Mouse (Mus musculus): ENCODE measurements around the gene Alkbh2.

Gene Alkbh2

DNA sequence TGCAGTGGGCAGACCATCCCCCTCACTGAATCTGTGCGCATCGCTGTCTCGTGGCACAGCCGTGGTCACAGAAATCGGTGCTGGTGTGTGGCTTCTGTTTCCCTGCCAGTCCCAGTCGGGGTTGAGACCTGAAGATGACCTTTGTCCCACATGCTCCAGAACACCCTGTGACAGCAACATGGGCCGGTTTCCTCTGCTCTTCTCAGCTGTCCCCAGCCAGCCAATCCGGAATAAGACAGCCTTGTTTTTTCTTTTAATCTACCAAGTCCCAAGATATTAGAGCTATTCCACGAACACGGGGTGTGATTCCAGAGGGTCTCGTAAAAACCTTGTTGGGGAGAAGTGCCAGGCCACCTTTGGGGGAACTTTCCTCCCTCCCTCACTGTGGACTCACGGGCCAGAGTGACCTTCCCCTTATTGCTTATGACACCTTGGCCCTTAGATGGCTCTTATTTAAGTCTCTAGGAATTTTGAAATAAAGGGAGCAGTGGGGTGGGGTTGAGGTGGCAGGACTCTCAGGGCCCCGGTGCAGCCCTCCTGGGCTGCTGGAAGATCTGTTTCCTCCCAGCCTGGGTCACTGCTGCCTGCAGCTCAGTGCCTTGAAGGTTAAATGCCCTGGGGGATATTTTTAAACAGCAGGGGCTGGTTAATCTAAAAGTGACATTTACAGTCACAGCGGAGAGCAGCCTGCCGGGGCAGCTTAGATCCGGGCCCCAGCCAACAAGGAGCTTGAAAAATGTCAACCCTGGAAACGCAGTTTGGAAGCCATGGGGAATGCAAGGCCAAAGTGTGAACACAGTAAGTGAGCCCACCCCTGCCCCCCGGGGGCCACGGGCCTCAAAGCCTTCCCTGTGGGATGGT, 18.2 kb upstream of the Alkbh2 start, which contains the start of gene Acacb:
Gene Acacb, plus strand, starts transcription at position 508 of the 861 bp plus-strand sequence.
- DNase-seq (ENCODE audit: low read depth), result no peak

- no peak for DNase-seq (ENCODE audit: low read depth)
Observed at GRCm38 (mm10) chr5:114139175-114139574, 11.2 kb upstream of the Alkbh2 start.

DNA sequence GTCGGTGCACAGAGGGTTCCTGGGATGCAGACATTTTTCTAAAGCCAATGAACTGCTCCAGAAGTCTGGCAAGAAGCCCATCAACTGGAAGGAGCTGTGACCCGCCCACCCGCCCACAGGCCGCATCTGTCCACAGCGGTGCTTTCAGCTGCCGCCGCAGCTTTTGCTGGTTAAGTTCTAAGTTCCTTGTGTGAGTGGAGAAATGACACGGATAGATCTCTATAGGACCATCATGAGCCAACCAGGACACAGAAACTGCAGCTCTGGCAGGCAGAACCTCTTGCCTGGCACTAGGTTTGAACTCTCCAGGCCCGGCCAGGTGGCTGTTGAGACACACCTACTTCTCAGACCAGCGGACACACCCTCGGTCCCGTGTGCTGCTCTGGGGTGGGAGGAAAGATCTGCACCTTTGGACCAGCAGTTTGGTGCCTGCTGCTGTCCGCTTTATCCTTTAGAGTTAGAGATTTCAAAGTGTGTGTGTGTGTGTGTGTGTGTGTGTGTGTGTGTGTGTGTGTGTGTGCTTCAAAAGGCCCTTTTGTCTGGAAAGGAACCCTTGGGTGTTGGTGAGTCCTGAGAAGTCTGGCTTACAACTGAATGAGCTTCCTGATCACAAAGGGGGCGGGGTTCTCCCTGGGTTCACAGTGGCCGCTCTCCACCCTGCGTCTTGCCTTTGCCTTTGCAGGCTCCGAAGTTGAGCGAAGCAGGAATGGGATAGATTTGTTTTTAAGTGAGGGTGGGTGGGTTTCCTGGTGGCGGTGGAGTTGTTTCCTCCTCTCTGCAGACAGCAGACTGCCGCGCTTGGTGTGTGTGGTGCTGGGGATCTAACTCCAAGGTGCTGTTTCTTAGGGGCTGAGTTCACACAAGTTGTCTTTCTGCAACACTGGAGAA, 10.5 kb upstream of the Alkbh2 start:
- DNase-seq (ENCODE audit: low read depth), result no peak

- DNase-seq (ENCODE audit: low read depth), result no peak
Observed at GRCm38 (mm10) chr5:114137481-114138276, 9.7 kb upstream of the Alkbh2 start.

DNA sequence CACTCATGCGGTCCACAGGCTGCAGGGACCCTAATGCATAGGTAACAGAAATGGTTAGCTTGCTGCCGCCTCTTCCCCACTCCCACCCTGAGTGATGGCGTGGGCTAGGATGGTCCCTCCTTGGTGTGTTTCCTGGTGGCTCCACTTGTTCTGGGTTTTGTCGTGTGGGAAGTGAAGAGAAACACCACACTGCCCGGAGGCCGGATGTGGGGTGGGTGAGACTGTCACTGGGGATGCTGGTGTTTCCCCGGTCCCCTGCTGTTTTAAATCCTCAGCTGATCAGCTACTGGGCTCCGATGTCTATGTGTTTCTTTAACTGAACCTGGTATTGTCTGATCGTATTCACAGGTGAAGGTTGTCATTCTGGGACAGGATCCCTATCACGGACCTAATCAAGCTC, 7.5 kb upstream of the Alkbh2 start:
- DNase-seq (ENCODE audit: low read depth), result no peak

- peak; percentile 72 for DNase-seq (ENCODE audit: low read depth)
Observed at GRCm38 (mm10) chr5:114134091-114134534, 6.1 kb upstream of the Alkbh2 start.

DNA sequence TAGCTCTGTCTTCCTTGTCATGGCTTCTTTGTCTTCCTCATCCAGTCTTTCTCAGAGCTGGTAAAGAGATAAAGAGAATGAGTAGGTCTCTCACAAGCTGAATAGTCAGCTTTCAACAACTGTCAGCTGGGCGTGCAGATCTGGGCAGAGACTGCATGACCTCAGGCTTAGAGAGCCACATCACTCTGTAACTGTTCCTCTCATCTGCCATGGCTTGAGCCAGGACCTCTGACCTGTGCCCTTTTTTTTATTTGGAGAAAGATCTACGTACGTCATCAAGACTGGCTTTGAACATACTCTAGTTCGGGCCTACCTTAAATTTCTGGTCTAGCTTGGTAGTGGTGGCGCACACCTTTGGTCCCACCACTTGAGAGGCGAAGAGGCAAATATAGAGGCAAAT, 4.8 kb upstream of the Alkbh2 start:
- DNase-seq (ENCODE audit: low read depth), result no peak

GRCm38 (mm10) chr5:114131521-114131840, 3.5 kb upstream of the Alkbh2 start:
- DNase-seq (ENCODE audit: low read depth), result no peak

DNA sequence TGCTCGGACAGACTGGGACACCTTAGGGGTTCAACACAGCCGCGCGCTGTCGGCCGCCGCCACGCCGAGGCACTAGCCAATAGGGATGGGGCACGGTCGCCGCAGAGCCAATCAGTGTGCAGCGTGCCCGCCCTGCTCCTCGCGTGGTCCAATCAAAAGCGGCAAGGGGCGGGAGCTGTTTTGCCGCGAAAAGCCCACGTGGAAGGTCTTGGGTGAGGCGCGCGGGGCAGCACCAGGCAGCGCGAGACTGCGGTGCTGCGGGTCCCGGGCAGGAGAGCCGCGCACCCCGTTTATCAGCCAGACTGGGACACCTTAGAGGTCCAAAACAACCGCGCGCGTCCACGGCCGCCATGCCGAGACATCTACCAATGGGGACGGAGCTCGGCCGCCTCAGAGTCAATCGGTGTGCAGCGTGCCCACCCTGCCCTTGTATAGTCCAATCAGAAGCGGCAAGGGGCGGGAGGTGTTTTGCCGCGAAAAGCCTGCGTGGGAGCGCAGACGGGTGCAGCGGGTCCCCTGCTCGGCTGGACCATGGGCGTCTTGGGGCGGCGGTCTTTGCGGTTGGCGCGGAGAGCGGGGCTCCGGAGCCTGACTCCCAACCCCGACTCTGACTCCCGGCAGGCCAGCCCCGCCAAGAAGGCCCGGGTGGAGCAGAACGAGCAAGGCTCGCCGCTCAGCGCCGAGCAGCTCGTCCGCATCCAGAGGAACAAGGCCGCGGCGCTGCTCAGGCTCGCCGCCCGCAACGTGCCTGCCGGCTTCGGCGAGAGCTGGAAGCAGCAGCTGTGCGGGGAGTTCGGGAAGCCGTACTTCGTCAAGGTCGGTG, 2.9 kb upstream of the Alkbh2 start:
- peak; percentile 81 for DNase-seq (ENCODE audit: low read depth)

DNA sequence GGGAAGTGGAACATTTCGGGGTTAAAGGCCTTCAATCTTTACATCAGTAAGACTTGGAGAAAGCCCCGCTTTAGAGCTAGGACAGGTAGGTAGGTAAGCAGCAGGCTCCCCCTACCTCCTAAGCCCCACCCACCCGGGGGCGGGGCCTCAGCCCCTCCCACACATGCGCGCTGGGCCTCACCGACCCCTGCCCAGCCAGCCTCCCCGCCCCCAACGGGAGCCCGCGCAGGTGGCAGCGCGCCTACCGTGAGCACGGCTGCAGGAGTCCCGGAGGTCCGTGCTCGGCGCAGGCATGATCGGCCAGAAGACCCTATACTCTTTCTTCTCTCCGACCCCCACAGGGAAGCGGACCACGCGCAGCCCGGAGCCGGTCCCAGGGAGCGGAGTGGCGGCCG, 2.2 kb upstream of the Alkbh2 start, which contains the start of gene Ung:
Gene Ung, plus strand, starts transcription at position 176 of the 395 bp plus-strand sequence.
- DNase-seq (ENCODE audit: low read depth), result no peak

DNA sequence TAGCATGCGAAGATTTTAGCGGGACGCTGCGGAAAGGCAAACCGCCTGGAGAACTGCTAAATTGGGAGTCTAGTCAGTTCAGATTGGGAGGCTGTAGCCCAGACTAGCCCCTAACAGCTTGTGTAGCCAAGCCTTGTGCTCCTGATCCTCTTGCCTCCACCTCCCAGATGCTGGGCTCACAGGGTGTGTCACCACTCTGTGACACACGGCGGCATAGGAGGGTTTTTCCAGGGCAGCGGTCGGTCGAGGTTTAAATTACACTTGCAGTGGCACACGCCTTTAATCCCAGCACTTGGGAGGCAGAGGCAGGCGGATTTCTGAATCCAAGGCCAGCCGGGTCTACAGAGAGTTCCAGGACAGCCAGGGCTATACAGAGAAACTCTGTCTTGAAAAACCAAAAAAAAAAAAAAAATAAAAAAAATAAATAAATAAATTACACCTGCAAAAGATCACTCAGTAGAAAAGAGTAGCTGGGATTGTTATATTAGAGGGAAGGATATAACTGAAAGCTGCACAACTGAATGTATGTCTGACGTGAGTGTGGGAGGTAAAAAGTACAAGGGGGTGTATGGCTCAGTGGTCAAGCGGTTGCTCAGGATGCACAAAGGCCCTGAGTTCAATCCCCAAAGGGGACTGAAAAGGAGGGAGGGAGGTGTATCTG, 1.7 kb upstream of the Alkbh2 start:
- no peak for DNase-seq (ENCODE audit: low read depth)

GRCm38 (mm10) chr5:114126499-114127244, 1.3 kb downstream of the Alkbh2 start:
- no peak for DNase-seq (ENCODE audit: low read depth)

- DNase-seq (ENCODE audit: low read depth), result no peak
Observed at GRCm38 (mm10) chr5:114126008-114126407, 2.0 kb downstream of the Alkbh2 start.

GRCm38 (mm10) chr5:114119806-114120205, 8.2 kb downstream of the Alkbh2 start:
- DNase-seq (ENCODE audit: low read depth), result no peak

GRCm38 (mm10) chr5:114116586-114116985, 11.4 kb downstream of the Alkbh2 start:
- DNase-seq (ENCODE audit: low read depth), result no peak

DNA sequence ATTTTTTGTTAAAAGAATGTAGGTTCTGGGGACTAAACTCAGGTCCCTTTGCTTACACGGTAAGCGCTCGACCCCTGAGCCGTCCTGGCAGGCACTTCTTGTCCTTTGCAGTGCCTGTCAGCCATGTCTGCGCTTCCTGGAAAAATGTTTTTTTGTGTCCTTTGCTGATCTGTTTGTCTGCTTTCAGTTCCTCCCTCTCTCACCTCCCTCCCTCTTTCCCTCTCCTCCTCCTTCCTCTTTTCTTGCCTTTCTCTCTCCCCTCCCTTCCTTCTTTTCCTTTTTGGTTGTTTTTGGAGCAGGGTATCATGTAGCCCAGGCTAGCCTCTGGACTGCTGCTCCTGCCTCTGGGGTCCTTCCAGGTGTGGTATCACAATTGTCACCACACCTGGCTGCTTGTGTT, 13.0 kb downstream of the Alkbh2 start:
- no peak for DNase-seq (ENCODE audit: low read depth)

GRCm38 (mm10) chr5:114113334-114113733, 14.7 kb downstream of the Alkbh2 start:
- DNase-seq (ENCODE audit: low read depth), result no peak

GRCm38 (mm10) chr5:114106391-114106935, 21.6 kb downstream of the Alkbh2 start:
- no peak for DNase-seq (ENCODE audit: low read depth)

DNA sequence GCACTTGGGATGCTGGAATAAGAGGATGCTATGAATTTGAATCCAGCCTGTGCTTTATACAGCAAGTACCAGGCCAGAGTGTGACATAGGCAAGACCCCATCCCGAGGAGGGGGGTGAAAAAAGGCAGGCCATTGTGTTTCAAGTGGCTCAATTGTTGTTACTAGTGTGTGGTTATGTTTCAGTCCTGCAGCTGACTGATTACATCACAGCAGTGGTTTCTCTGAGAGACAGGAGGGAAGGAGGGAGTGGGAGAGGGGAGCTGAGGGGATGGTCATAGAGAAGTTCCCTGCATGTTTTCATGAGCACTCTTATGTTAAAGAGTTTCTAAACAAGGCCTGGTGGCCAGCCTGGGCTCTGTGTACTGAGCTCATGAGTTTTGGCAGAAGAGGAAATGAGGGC, 25.2 kb downstream of the Alkbh2 start:
- DNase-seq (ENCODE audit: low read depth), result no peak

DNA sequence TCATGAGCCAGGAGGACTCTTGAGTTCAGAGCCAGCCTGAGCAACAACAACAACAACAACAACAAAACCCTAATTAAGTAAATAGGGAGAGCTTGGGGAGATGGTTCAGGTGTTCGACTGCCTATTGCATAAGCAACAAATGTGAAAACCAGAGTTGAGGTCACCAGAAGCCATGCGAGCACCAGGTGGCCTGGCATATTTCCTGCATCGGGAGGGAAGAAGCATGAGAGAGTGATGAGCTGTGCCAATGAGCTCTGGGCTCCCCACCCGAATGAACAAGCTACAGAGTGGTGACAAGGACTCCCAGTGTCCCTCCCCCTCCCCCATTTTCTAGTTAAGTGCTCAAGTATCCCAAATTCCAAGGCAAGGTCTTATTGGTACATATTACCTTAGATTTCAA, 26.1 kb downstream of the Alkbh2 start:
- no peak for DNase-seq (ENCODE audit: low read depth)

Measured in c-Kit-positive CD71-positive TER-119-negative erythroid progenitor cells, embryonic 14.5 days (primary cell).